Mouse (Mus musculus) MEL (cell line): ENCODE data around the gene Slc25a25. TPM values are rescaled to one million over a fixed set of nuclear protein-coding genes. Genes with fewer than 3 reads are reported as not detected.

Experiments used
- DNase-seq: peaks from one replicate; pipeline ENCODE4 v3.0.0; 2011; ENCODE audit warnings: low read depth, low spot score
- H3K27ac ChIP-seq: 2 replicates; pipeline ENCODE4 v1.5.1; 2012; ENCODE audit warnings: low read depth, mild to moderate bottlenecking, control low read depth, low read length, moderate library complexity; ENCODE audit not compliant: control insufficient read depth
- H3K27me3 ChIP-seq, 2 experiments: fragments of 150-350 bp in 1 of 2; sonication (generic) in 1 of 2; 2 replicates each; pipeline ENCODE4 v1.6.1; 2012; ENCODE audit warnings: low read length in 2 of 2, mild to moderate bottlenecking in 2 of 2, improper control_type of control experiment in 1 of 2, moderate library complexity in 1 of 2; ENCODE audit not compliant: insufficient read depth in 2 of 2, control insufficient read depth in 1 of 2
- H3K36me3 ChIP-seq, 2 experiments: 2 replicates each; pipeline ENCODE4 v1.6.1; 2012 to 2014; ENCODE audit warnings: low read length in 2 of 2, improper control_type of control experiment in 1 of 2, inconsistent platforms in 1 of 2, mild to moderate bottlenecking in 1 of 2; ENCODE audit not compliant: insufficient read depth in 2 of 2, control insufficient read depth in 1 of 2
- H3K4me1 ChIP-seq, 2 experiments: fragments of 150-350 bp in 1 of 2; sonication (generic) in 1 of 2; 2 replicates each; pipeline ENCODE4 v1.6.1; 2012; ENCODE audit warnings: low read length in 2 of 2, improper control_type of control experiment in 1 of 2, mild to moderate bottlenecking in 1 of 2; ENCODE audit not compliant: insufficient read depth in 2 of 2, control insufficient read depth in 1 of 2
- H3K4me3 ChIP-seq, 2 experiments: fragments of 150-350 bp in 1 of 2; sonication (generic) in 1 of 2; 2 replicates each; pipeline ENCODE4 v1.5.1; 2012; ENCODE audit warnings: low read depth in 2 of 2, low read length in 2 of 2, mild to moderate bottlenecking in 2 of 2, moderate library complexity in 2 of 2, control low read depth in 1 of 2, improper control_type of control experiment in 1 of 2; ENCODE audit not compliant: control insufficient read depth in 1 of 2, insufficient read depth in 1 of 2
- H3K79me2 ChIP-seq: 2 replicates; pipeline ENCODE4 v1.6.1; 2012; ENCODE audit warnings: mild to moderate bottlenecking, low read length, moderate library complexity; ENCODE audit not compliant: control insufficient read depth, poor library complexity, insufficient read depth
- H3K9ac ChIP-seq: 2 replicates; pipeline ENCODE4 v1.6.1; 2012; ENCODE audit warnings: low read depth, mild to moderate bottlenecking, control low read depth, low read length, moderate library complexity; ENCODE audit not compliant: control insufficient read depth, poor library complexity, severe bottlenecking
- H3K9me3 ChIP-seq: fragments of 150-350 bp; sonication (generic); replicated peaks from 2 replicates; pipeline ENCODE4 v1.6.1; 2012; ENCODE audit warnings: mild to moderate bottlenecking, low read length, improper control_type of control experiment, moderate library complexity; ENCODE audit not compliant: insufficient read depth
- CHD1 ChIP-seq: IDR thresholded peaks from 2 replicates; pipeline ENCODE4 v1.6.1; 2012; ENCODE audit warnings: low read depth, mild to moderate bottlenecking, inconsistent platforms, low read length, improper control_type of control experiment
- E2F4 ChIP-seq: IDR thresholded peaks from 2 replicates; pipeline ENCODE4 v1.6.1; 2011; ENCODE audit warnings: low read depth, low read length, improper control_type of control experiment, borderline replicate concordance
- ELF1 ChIP-seq: IDR thresholded peaks from 2 replicates; pipeline ENCODE4 v1.6.1; 2014; ENCODE audit warnings: low read depth, mild to moderate bottlenecking, inconsistent platforms, low read length, improper control_type of control experiment, moderate library complexity
- ETS1 ChIP-seq: IDR thresholded peaks from 2 replicates; pipeline ENCODE4 v1.6.1; 2012; ENCODE audit warnings: low read depth, mild to moderate bottlenecking, inconsistent platforms, low read length, improper control_type of control experiment, moderate library complexity
- HCFC1 ChIP-seq: IDR thresholded peaks from 2 replicates; pipeline ENCODE4 v1.6.1; 2012; ENCODE audit warnings: low read depth, mild to moderate bottlenecking, inconsistent platforms, low read length, improper control_type of control experiment, moderate library complexity
- KAT2A ChIP-seq: conservative IDR thresholded peaks from 2 replicates; pipeline ENCODE4 v1.6.1; 2012; ENCODE audit warnings: low read depth, low read length, improper control_type of control experiment, inconsistent platforms
- MAFK ChIP-seq: IDR thresholded peaks from 2 replicates; pipeline ENCODE4 v1.6.1; 2011; ENCODE audit warnings: low read depth, mild to moderate bottlenecking, low read length, improper control_type of control experiment, borderline replicate concordance
- MYB ChIP-seq: IDR thresholded peaks from 2 replicates; pipeline ENCODE4 v1.6.1; 2011; ENCODE audit warnings: mild to moderate bottlenecking, low read depth, low read length, improper control_type of control experiment
- NELFE ChIP-seq: IDR thresholded peaks from 2 replicates; pipeline ENCODE4 v1.6.1; 2011; ENCODE audit warnings: low read depth, low read length, improper control_type of control experiment
- POLR2A ChIP-seq, 2 experiments: IDR thresholded peaks; 2 replicates each; pipeline ENCODE4 v1.6.1; 2011 to 2012; ENCODE audit warnings: low read length in 2 of 2, mild to moderate bottlenecking in 2 of 2, control low read depth in 1 of 2, improper control_type of control experiment in 1 of 2, low read depth in 1 of 2, moderate library complexity in 1 of 2; ENCODE audit not compliant: control insufficient read depth in 1 of 2, insufficient read depth in 1 of 2, poor library complexity in 1 of 2
- POLR2AphosphoS2 ChIP-seq: IDR thresholded peaks from 2 replicates; pipeline ENCODE4 v1.6.1; 2011; ENCODE audit warnings: low read length, improper control_type of control experiment
- POLR2AphosphoS5 ChIP-seq: IDR thresholded peaks from 2 replicates; pipeline ENCODE4 v1.6.1; 2012; ENCODE audit warnings: low read depth, borderline replicate concordance, mild to moderate bottlenecking, inconsistent platforms, low read length, moderate library complexity, mixed read lengths
- RAD21 ChIP-seq: IDR thresholded peaks from 2 replicates; pipeline ENCODE4 v1.6.1; 2011; ENCODE audit warnings: mild to moderate bottlenecking, low read depth, low read length, improper control_type of control experiment
- SIN3A ChIP-seq: IDR thresholded peaks from 2 replicates; pipeline ENCODE4 v1.6.1; 2012; ENCODE audit warnings: low read length, improper control_type of control experiment, inconsistent platforms
- TAL1 ChIP-seq: IDR thresholded peaks from 2 replicates; pipeline ENCODE4 v1.6.1; 2012; ENCODE audit warnings: mild to moderate bottlenecking, inconsistent platforms, low read length, moderate library complexity, mixed read lengths
- UBTF ChIP-seq: IDR thresholded peaks from 2 replicates; pipeline ENCODE4 v1.6.1; 2012; ENCODE audit warnings: low read depth, mild to moderate bottlenecking, inconsistent platforms, low read length, improper control_type of control experiment, moderate library complexity, borderline replicate concordance; ENCODE audit not compliant: insufficient read depth
- USF1 ChIP-seq: IDR thresholded peaks from 2 replicates; pipeline ENCODE4 v1.6.1; 2014; ENCODE audit warnings: low read depth, mild to moderate bottlenecking, inconsistent platforms, low read length, improper control_type of control experiment, moderate library complexity
- USF2 ChIP-seq, 2 experiments: IDR thresholded peaks; 2 replicates each; pipeline ENCODE4 v1.6.1; 2011 to 2012; ENCODE audit warnings: improper control_type of control experiment in 2 of 2, low read length in 2 of 2, borderline replicate concordance in 1 of 2, inconsistent platforms in 1 of 2, low read depth in 1 of 2, mild to moderate bottlenecking in 1 of 2; ENCODE audit not compliant: insufficient read depth in 1 of 2
- ZKSCAN1 ChIP-seq: IDR thresholded peaks from 2 replicates; pipeline ENCODE4 v1.6.1; 2012; ENCODE audit warnings: low read depth, mild to moderate bottlenecking, inconsistent platforms, low read length, improper control_type of control experiment, moderate library complexity
- ZNF384 ChIP-seq: IDR thresholded peaks from 2 replicates; pipeline ENCODE4 v1.6.1; 2012; ENCODE audit warnings: low read depth, mild to moderate bottlenecking, inconsistent platforms, low read length, improper control_type of control experiment
- polyA plus RNA-seq, 2 experiments: library from polyadenylated mRNA; stranded (reverse) in 1 of 2; unstranded in 1 of 2; fragments of >175 nt in 1 of 2; fragments of >200 nt in 1 of 2; gene quantifications; 2 replicates each; pipeline versions ENCODE4 v1.2.1 to v1.2.4; 2012; ENCODE audit warnings: low replicate concordance in 2 of 2, low read depth in 1 of 2; ENCODE audit not compliant: insufficient read length in 2 of 2, insufficient read depth in 1 of 2, missing spikeins in 1 of 2
- total RNA-seq: library from RNA; depleted of rRNA; stranded (reverse); fragments of 300-350 nt; gene quantifications from 2 replicates; pipeline ENCODE4 v1.2.3, GENCODE M21; 2012

Slc25a25 gene
- total and polyA plus RNA-seq, 3 experiments, result 22.3 to 32.5 TPM; not detected in 1

DNA sequence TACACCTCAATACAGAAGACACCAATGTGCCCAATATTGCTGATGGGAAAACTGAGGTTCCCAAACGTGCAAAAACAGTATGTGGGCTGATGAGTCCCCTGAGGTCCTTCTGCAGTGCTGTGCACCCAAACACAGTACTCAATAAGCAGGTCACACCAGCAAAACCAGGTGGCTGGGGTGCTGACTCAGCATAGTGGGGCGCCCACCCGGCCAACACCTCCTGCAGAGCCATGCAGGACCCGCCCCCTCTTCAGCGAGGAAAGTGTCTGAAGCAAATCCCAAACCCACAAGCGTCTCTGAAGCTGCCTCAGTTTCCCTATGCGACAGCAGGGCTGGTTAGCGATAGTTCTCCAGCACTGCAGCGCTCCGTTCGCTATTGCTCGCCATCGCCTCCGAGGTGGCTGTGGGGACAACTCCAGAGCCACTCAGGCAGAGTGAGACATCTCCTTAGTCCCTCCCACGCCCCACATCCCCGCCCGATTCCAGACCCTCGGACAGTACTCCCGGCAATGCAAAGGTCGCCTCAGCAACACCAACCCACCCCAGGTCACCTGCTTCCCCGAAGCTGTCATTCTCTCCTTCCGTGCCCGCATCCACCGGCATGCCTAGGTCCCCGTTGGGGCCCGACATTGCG lies 70.0 kb downstream of the Slc25a25 start:
- no peaks in the 10 kb centered on the region for H3K9me3 ChIP-seq
- H3K79me2 ChIP-seq, result no peaks in the 10 kb centered on the region
- H3K27me3 ChIP-seq, result no peaks in the 10 kb centered on the region
- no peak overlapping the region for H3K27ac ChIP-seq
- no peaks in the 10 kb centered on the region; a peak in 1 of 4 replicates for H3K36me3 ChIP-seq
- peaks cover 0 to 5% of the 10 kb centered on the region in 2 experiments; a peak in 1 of 4 replicates for H3K4me1 ChIP-seq
- H3K4me3 ChIP-seq, result peak overlapping the region; percentile 72 to 79
- no peak for DNase-seq
- peak overlapping the region; percentile 78 for H3K9ac ChIP-seq
- TF ChIP-seq USF2 (IDR thresholded peaks at IDR 0.05; ENCODE audit: borderline replicate concordance in 1 of 2, insufficient read depth in 1 of 2, low read depth in 1 of 2, low read length in 2 of 2), result no peak
- no peak for TF ChIP-seq NELFE
- 0 out of 4 replicates have a peak, but pooled peaks of 1 of the 2 experiments have one; percentile 45 for TF ChIP-seq POLR2A (IDR thresholded peaks at IDR 0.05; ENCODE audit: control insufficient read depth in 1 of 2, insufficient read depth in 1 of 2, low read depth in 1 of 2, low read length in 2 of 2, poor library complexity in 1 of 2)
- TF ChIP-seq MAFK, result peak; percentile 92
- no peak for TF ChIP-seq USF1
- TF ChIP-seq ETS1, result 0 out of 2 replicates have a peak, but pooled peaks have one; percentile 8
- TF ChIP-seq MYB, result no peak
- TF ChIP-seq TAL1, result no peak

- Histone ChIP-seq H3K9ac (no peak overlapping the region), H3K4me1 (peaks cover 0 to 5% of the 10 kb centered on the region in 2 experiments; a peak in 1 of 4 replicates), H3K36me3 (no peaks in the 10 kb centered on the region; a peak in 1 of 4 replicates), H3K27me3 (no peaks in the 10 kb centered on the region), H3K4me3 (no peak overlapping the region), H3K27ac (no peak overlapping the region), H3K9me3 (no peaks in the 10 kb centered on the region)
- no peak for TF ChIP-seq POLR2AphosphoS2
- TF ChIP-seq SIN3A, result no peak
- TF ChIP-seq ZKSCAN1, result no peak
- no peak for TF ChIP-seq KAT2A
- TF ChIP-seq MYB, result no peak
- no peak for TF ChIP-seq MAFK
- TF ChIP-seq POLR2AphosphoS5, result no peak
- TF ChIP-seq, all 39 proteins: peak for 0
- H3K79me2 ChIP-seq, result no peaks in the 10 kb centered on the region
- DNase-seq, result no peak
Observed at GRCm38 (mm10) chr2:32380001-32380500, 71.2 kb downstream of the Slc25a25 start.

- Histone ChIP-seq H3K9ac (no peak overlapping the region), H3K36me3 (no peaks in the 10 kb centered on the region; a peak in 1 of 4 replicates)
Observed at GRCm38 (mm10) chr2:32376963-32377362, 74.3 kb downstream of the Slc25a25 start.

More at GRCm38 (mm10) chr2:32376963-32377362, 74.3 kb downstream of the Slc25a25 start:
- Histone ChIP-seq H3K4me1 (peaks cover 0 to 2% of the 10 kb centered on the region in 2 experiments; a peak in 1 of 4 replicates), H3K27me3 (no peaks in the 10 kb centered on the region), H3K27ac (no peak overlapping the region), H3K9me3 (no peaks in the 10 kb centered on the region), H3K79me2 (no peaks in the 10 kb centered on the region), H3K4me3 (no peak overlapping the region)
- TF ChIP-seq HCFC1 (no peak), ZNF384 (no peak), E2F4 (no peak), ZKSCAN1 (no peak), RAD21 (no peak), CHD1 (no peak), UBTF (no peak), ELF1 (no peak), USF1 (no peak)
- no peak for DNase-seq
